Mouse (Mus musculus): ENCODE measurements around the gene Jarid2.

- TF ChIP-seq GATA1 (IDR thresholded peaks at IDR 0.05; ENCODE audit: low read length) (no peak), TAL1 (IDR thresholded peaks at IDR 0.05; ENCODE audit: low read length) (no peak)
Measured at GRCm38 (mm10) chr13:44913560-44913959, 184.3 kb downstream of the Jarid2 start.

All from erythroblast, embryonic 14.5 days (primary cell).